Mouse (Mus musculus) heart, embryonic 10.5 days (tissue): ENCODE measurements around the gene Clybl. TPM values are rescaled to one million over a fixed set of nuclear protein-coding genes. Genes with fewer than 3 reads are reported as not detected.

Experiments used
- DNase-seq: peaks from one replicate; pipeline ENCODE4 v3.0.0-alpha.2; 2017; ENCODE audit warnings: low spot score
- H3K27ac ChIP-seq: fragments of 300-500 bp; sonication (generic); 2 replicates; pipeline ENCODE4 v1.5.1; 2016; ENCODE audit warnings: mild to moderate bottlenecking
- H3K27me3 ChIP-seq: fragments of 300-500 bp; sonication (generic); 2 replicates; pipeline ENCODE4 v1.6.1; 2016; ENCODE audit warnings: mild to moderate bottlenecking; ENCODE audit not compliant: poor library complexity, insufficient read depth, severe bottlenecking
- H3K36me3 ChIP-seq: fragments of 300-500 bp; sonication (generic); 2 replicates; pipeline ENCODE4 v1.6.1; 2016; ENCODE audit warnings: mild to moderate bottlenecking, moderate library complexity
- H3K4me1 ChIP-seq: fragments of 300-500 bp; sonication (generic); 2 replicates; pipeline ENCODE4 v1.6.1; 2016; ENCODE audit warnings: mild to moderate bottlenecking
- H3K4me3 ChIP-seq: fragments of 300-500 bp; sonication (generic); 2 replicates; pipeline ENCODE4 v1.5.1; 2016; ENCODE audit warnings: mild to moderate bottlenecking, moderate library complexity
- H3K9me3 ChIP-seq: fragments of 300-500 bp; sonication (generic); 2 replicates; pipeline ENCODE4 v1.6.1; 2016; ENCODE audit warnings: mild to moderate bottlenecking, moderate library complexity
- WGBS: fragments of 180-500 bp; shearing (Covaris S2); methylation state at CpG from one replicate; pipeline ENCODE4 v1.1.7; 2016; 5-methylcytosine and 5-hydroxymethylcytosine counted together
- polyA plus RNA-seq: library from polyadenylated mRNA; unstranded; fragments of >200 nt; fragmentation: Nextera tagmentation; extraction: Ambion mirVana; gene quantifications from 2 replicates; pipeline ENCODE4 v1.2.1, GENCODE M21; 2016

The Clybl gene
- polyA plus RNA-seq, 1 experiment from 2014 or later, result 43.5 TPM

DNA sequence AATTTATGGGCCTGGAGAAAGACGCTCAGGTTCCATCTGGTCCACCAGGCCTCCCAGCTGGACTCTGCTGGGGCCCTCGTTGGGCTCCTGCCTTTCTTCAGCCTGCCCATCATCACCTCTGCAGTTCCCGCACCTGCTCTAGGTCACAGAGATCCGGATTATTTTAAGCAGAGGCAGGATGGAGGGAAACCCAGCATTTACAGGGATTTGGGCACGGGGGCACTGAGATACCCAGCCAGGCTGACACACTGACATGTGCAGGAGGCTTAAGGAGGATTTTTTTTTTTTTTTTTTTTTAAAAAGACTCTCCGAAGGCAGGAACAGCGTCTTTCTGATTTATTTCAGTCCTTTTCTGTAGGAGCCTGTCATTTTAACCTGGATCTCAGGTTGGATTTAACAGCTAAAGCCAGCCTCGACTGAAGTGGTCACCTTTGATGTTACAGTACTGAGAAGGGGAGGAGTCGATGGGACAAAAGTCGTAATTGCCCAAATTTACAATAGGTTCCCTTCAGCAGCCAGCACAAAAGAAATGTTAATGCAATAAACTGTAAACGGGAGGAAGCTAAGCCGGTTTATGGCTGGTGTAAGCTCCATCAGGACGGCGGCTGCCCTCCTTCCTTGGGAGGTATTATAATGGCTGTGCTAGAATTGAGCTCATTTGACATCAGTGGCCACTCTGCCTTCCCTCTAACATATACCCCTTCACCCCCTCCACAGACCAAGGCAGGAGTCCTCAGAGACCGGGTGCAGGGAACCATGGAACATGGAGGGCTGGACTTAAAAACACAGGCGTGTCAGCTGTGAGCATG lies 81.6 kb downstream of the Clybl start:
- WGBS, result 49% methylated on average over 16 of the region's 16 CpGs
- 0 out of 2 replicates have a peak, but pooled peaks cover 8% of the 10 kb centered on the region for H3K4me1 ChIP-seq
- H3K27me3 ChIP-seq, result peaks cover 33% of the 10 kb centered on the region
- H3K36me3 ChIP-seq, result no peaks in the 10 kb centered on the region
- DNase-seq, result no peak
- no peaks in the 10 kb centered on the region for H3K9me3 ChIP-seq
- no peak overlapping the region for H3K27ac ChIP-seq
- no peak overlapping the region for H3K4me3 ChIP-seq

DNA sequence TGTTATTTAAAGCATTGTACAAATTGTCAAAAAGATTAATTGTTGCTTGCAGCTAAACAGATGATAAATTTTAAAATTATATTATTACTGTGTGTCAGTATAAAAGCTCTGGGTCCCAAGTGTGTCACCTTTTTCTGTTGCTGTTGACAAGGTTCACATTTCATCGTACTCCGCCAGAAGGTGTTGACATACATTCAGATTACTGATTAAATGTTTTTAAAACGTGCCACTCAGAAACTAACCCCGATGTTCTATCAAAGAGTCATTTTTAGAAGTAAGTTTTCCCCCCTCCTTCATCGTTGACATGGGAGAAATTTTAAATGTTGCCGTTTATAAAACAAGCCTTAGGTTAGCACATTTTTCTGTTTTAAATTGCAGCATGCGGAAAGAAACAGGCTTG lies 83.7 kb downstream of the Clybl start:
- no peak overlapping the region for H3K27ac ChIP-seq
- H3K4me3 ChIP-seq, result no peak overlapping the region
- H3K4me1 ChIP-seq, result 0 out of 2 replicates have a peak, but pooled peaks cover 8% of the 10 kb centered on the region
- H3K36me3 ChIP-seq, result no peaks in the 10 kb centered on the region
- 34% methylated on average over 7 of the region's 7 CpGs for WGBS
- H3K27me3 ChIP-seq, result peaks cover 32% of the 10 kb centered on the region
- H3K9me3 ChIP-seq, result no peaks in the 10 kb centered on the region
- no peak for DNase-seq

DNA sequence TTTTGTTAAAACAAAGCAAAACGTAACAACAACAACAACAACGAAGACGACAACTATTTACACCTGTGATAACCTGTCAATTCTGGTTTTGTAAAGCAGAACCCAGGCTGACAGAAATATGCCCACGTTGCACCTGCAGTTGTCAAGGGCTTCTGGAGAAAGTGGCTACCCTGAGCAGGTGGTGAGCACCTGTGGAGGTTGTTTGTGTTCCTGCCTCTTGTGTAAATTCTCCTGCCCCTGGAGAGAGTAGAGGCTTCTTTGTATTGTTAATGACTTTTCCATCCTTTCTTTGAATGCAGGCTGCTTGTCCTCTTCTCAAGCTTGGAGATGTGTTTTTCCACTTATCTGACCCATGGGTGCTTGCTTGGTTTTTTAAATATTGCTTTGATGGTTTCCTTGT lies 86.1 kb downstream of the Clybl start:
- no peak overlapping the region for H3K27ac ChIP-seq
- no peaks in the 10 kb centered on the region for H3K9me3 ChIP-seq
- H3K36me3 ChIP-seq, result no peaks in the 10 kb centered on the region
- no peak for DNase-seq
- no peak overlapping the region for H3K4me3 ChIP-seq
- H3K27me3 ChIP-seq, result peaks cover 37% of the 10 kb centered on the region
- 35% methylated on average over 4 of the region's 4 CpGs for WGBS
- 0 out of 2 replicates have a peak, but pooled peaks cover 14% of the 10 kb centered on the region for H3K4me1 ChIP-seq

DNA sequence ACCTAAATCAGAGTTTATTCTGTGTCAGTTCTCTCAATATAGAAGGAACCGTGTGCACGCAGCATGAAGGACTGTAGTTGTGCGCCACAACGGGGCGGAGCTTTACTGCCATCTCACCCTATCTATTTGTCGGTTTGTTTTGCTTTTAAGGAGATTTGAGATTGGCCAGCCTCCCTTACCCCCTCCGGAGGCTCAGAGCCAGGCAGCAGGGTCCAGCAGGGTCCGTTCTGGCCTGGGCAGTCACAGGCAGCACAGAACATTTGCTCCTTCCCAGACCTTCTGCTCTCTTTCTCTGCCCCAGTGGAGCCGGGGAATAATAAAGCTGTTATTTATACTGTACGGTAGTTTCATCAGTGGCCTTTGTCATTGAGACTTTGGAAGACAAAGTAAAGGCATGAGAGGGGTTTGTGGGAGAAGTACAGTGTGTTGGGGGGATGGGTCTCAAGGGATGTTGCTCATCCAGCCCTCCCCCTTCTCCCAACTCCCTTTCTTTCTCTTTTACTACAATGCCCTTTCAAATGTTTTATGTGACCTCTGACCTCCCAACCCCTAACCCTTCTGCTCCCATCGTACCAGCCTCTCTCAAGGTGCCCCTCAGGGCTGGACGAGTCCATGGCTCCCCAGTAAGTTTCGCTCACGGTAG lies 89.7 kb downstream of the Clybl start:
- 30% methylated on average over 14 of the region's 14 CpGs for WGBS
- H3K27me3 ChIP-seq, result peaks cover 47% of the 10 kb centered on the region; the same call in 1 of the 2 replicates
- H3K4me1 ChIP-seq, result 0 out of 2 replicates have a peak, but pooled peaks cover 7% of the 10 kb centered on the region
- H3K27ac ChIP-seq, result no peak overlapping the region
- no peaks in the 10 kb centered on the region for H3K9me3 ChIP-seq
- no peaks in the 10 kb centered on the region for H3K36me3 ChIP-seq
- no peak overlapping the region for H3K4me3 ChIP-seq
- no peak for DNase-seq

DNA sequence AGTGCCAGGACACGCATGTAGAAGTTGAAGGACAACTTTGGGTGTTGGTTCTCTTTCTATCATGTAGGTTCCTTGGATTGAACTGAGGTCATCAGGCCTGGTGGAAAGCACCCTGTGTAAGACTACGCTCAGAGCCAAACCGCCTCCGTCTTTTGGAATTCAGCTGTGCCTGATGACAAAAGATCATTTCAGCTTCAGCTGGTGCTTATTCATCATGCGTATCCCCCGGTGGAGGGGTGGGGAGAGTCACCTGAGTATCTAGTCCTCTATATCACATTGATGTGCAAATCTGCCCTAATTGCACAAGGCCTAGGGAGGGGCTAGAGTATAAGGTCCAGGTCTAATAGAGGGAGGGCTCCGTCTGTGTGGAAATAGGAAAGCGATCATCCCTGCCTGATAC lies 95.6 kb downstream of the Clybl start:
- H3K36me3 ChIP-seq, result no peaks in the 10 kb centered on the region
- peaks cover 58% of the 10 kb centered on the region for H3K27me3 ChIP-seq
- DNase-seq, result no peak
- no peak overlapping the region for H3K27ac ChIP-seq
- peaks cover 10% of the 10 kb centered on the region for H3K4me1 ChIP-seq
- H3K9me3 ChIP-seq, result no peaks in the 10 kb centered on the region
- H3K4me3 ChIP-seq, result no peak overlapping the region
- WGBS, result 95% methylated on average over 8 of the region's 8 CpGs

DNA sequence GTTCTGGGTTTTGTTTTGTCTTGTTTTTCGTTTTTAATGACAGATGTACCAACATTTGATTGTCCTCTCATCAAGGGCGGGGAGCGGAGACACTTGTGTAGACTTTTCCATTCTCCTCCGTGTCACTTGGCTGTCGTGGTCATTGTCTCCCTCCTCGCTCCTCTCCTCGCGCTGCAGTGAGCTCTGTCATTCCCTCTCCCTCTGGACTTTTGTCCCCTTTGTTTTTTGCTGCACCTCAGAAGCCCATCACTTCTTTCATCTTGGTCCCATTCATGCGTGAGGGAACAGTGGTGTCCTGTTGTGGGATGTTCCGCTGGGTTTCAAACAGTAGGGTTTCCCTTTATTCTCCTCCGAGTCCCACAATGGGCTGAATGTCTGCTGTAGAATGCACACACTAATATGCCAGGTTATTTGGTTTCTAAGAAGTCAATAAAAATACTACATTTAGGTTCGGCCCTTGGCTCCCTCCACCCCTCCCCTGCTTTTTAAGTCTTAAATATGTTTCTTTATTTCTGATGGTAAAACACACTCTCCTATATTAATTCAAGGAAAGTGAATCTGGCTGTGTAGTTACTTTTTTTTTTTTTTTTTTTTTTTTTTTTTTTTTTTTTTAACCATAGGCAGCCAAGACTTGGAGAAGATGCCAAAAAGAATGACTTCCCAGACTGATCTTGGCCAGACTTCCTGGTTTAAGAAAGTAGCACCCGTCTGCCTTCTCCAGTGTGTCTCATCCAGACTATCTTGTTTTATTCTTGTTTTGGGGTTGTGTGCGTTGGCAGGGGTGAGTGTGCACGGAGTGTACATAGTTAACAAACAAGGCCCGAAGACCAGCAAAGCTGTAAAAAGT lies 98.2 kb downstream of the Clybl start:
- H3K4me3 ChIP-seq, result no peak overlapping the region
- WGBS, result 62% methylated on average over 16 of the region's 16 CpGs
- no peaks in the 10 kb centered on the region for H3K9me3 ChIP-seq
- H3K4me1 ChIP-seq, result peaks cover 10% of the 10 kb centered on the region
- H3K27me3 ChIP-seq, result peaks cover 63% of the 10 kb centered on the region
- H3K27ac ChIP-seq, result no peak overlapping the region
- no peak for DNase-seq
- no peaks in the 10 kb centered on the region for H3K36me3 ChIP-seq

DNA sequence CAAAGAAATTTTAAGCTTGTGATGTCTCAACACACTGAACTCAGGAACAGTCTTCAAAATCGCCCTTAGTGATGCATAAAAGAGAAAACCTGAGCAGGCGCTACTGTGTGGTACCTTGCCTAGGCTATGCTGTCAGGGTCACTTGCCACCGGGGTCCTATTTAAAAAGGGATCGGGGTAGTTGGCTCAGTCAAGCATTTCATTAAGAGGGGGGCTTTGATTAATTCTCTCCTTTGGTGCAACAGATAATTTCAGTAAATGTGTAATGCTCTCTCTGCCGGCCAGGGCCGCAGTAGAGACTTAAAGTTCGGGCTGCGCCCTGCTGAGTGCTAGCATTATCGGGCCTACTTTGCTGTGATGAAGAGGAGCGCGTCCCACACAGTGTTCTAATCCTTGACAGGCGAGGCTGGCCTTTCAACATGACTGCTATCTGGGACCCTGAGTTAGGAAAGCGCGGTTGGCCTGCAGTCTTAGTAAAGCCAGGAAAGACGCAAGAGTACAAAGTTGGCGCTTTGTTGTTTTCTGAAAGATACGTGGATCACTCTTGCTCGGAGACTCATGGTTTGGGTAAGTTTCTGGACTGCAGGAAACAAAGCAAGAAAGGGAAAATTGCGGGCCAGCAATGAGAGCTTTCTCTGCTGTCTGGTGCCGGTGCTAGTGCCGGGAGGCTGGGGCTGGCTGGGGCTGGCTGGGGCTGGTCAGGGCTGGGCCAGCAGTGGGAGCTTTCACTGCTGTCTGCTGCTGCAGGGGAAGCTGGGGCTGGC lies 99.0 kb downstream of the Clybl start:
- H3K4me3 ChIP-seq, result peak overlapping the region; percentile 34
- DNase-seq, result peak; percentile 79
- H3K27me3 ChIP-seq, result peaks cover 68% of the 10 kb centered on the region

DNA sequence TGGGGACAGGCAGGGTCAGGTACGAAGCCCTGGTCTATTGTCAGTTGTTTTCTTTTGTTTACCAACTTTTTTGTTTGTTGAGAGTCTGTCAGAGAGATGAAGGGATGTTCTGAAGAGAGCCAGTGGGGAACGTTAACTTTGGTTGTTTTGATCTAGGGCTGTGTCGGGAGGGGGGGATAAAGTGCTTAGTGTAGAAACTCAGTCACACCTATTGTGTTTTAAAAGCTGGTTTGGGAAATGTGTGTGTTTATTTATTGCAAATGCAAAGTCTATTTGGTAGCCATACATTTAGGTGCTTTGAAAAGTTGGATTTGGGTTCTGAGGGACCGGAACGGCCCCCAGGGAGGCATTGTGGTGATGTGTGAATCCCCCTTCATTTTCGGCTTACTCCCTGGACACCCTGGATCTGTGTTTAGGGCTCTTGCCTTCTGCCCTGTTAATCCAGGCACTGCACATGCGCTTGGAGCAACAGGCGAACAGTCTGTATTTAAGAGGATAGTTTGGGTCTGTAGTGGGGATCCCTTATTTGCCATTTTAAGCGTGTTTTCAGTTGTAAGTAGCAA lies 99.6 kb downstream of the Clybl start:
- no peaks in the 10 kb centered on the region for H3K36me3 ChIP-seq
- H3K9me3 ChIP-seq, result no peaks in the 10 kb centered on the region
- peaks cover 67% of the 10 kb centered on the region for H3K27me3 ChIP-seq
- WGBS, result 36% methylated on average over 9 of the region's 9 CpGs
- H3K27ac ChIP-seq, result 0 out of 2 replicates have a peak overlapping the region, but pooled peaks have one; percentile 42
- H3K4me1 ChIP-seq, result peaks cover 10% of the 10 kb centered on the region
- peak overlapping the region; percentile 34 for H3K4me3 ChIP-seq
- no peak for DNase-seq

More for the DNA sequence above, 99.0 kb downstream of the Clybl start:
- H3K9me3 ChIP-seq, result no peaks in the 10 kb centered on the region
- 12% methylated on average over 21 of the region's 21 CpGs for WGBS
- H3K36me3 ChIP-seq, result no peaks in the 10 kb centered on the region
- H3K27ac ChIP-seq, result 0 out of 2 replicates have a peak overlapping the region, but pooled peaks have one; percentile 42
- H3K4me1 ChIP-seq, result peaks cover 10% of the 10 kb centered on the region

DNA sequence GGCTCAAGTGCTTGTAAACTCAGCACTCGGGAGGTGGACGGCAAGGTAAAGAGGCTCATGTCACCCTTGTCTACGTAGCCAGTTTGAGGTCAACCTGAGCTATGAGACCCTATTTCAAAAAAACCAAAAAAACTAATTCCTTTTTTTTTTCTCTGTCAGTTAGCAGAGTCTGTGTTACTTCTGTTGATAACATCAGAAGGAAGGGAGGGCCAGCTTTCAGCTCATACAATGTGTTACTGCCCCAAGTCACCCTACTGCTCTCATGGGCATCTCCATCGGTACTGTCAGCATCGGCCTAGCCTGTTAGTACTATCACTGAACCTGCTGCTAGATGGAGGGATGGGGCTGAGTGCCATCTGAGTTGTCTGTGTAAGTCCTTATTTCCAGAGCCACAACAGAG lies 102.5 kb downstream of the Clybl start:
- no peak overlapping the region for H3K27ac ChIP-seq
- 53% methylated on average over 5 of the region's 5 CpGs for WGBS
- H3K36me3 ChIP-seq, result no peaks in the 10 kb centered on the region
- H3K4me3 ChIP-seq, result no peak overlapping the region
- peaks cover 54% of the 10 kb centered on the region for H3K27me3 ChIP-seq
- no peak for DNase-seq
- H3K9me3 ChIP-seq, result no peaks in the 10 kb centered on the region
- H3K4me1 ChIP-seq, result peaks cover 16% of the 10 kb centered on the region

DNA sequence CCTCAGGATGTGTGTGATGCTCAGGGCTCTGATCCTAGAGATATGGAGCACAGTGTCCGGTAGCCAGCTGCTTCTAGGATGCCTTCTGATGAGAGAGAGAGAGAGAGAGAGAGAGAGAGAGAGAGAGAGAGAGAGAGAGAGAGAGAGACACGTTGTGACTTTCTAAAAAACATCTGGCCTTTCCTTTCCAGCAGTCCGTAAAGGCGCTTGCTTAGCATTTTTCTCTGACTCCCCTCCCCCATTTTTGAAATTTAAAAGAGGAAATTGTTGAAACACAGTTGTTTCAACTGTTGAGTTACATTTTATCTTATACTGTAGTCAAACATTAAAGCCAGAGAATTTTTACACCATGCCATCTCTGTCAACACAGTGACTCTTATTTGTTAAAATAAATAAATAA lies 114.9 kb downstream of the Clybl start:
- no peak for DNase-seq

DNA sequence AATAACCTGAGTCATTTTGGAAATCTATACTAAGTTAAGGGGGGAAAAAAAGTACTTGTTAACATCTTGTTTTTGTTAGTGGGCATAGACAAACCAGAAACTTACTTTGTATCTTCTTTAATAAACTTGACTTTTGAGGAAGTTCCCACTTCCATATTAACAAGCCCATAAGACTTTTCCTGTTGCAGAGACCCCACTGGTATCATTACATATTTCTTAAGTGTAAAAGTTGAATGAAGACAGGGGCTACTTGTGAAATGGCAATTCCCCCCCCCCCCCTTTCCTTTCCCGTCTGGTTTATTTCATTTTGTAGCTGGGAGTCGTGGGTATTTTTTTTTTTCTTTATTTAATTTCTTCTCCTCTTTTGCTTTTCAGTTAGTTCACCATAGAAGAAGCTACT lies 115.4 kb downstream of the Clybl start:
- Histone ChIP-seq H3K36me3 (no peaks in the 10 kb centered on the region), H3K9me3 (no peaks in the 10 kb centered on the region), H3K4me3 (no peak overlapping the region), H3K27me3 (peaks cover 9% of the 10 kb centered on the region; the same call in 1 of the 2 replicates), H3K27ac (no peak overlapping the region), H3K4me1 (no peaks in the 10 kb centered on the region)
- 38% methylated on average over 2 of the region's 2 CpGs for WGBS
- no peak for DNase-seq

More for the DNA sequence above, 114.9 kb downstream of the Clybl start:
- WGBS, result 56% methylated on average over 4 of the region's 4 CpGs
- Histone ChIP-seq H3K9me3 (no peaks in the 10 kb centered on the region), H3K4me1 (no peaks in the 10 kb centered on the region), H3K4me3 (no peak overlapping the region), H3K27me3 (peaks cover 14% of the 10 kb centered on the region; the same call in 1 of the 2 replicates), H3K36me3 (no peaks in the 10 kb centered on the region), H3K27ac (no peak overlapping the region)
